Mouse (Mus musculus): ENCODE data around the gene Ndufaf4. TPM values are rescaled to one million over a fixed set of nuclear protein-coding genes. Genes with fewer than 3 reads are reported as not detected.

Ndufaf4 gene
- polyA plus RNA-seq, 1 experiment from 2014 or later = 71.7 TPM

Other genes starting within 250 kb of the Ndufaf4 start
- gene Klhl32, start 47.0 kb upstream of the Ndufaf4 start, polyA plus RNA-seq (2014; fragmentation: Nextera tagmentation; extraction: Ambion mirVana) = 33.9 and 37.4 TPM in 2 replicates
- gene Gpr63, start 68.3 kb downstream of the Ndufaf4 start, polyA plus RNA-seq (2014; fragmentation: Nextera tagmentation; extraction: Ambion mirVana) = 1.4 and 3.2 TPM in 2 replicates

Measured in neural tube, embryonic 14.5 days (tissue).